Mouse (Mus musculus) heart, embryonic 10.5 days (tissue): ENCODE measurements around the gene Tfdp2. TPM values are rescaled to one million over a fixed set of nuclear protein-coding genes. Genes with fewer than 3 reads are reported as not detected.
A peak's percentile ranks its signal among the peaks of the same experiment; 100 is the strongest.
"Not testable (repeated sequence)": the region's sequence is repeated elsewhere in the genome, so short reads cannot be mapped to it uniquely, and the experiment has no call there.

Source experiments
- DNase-seq: peaks from one replicate; pipeline ENCODE4 v3.0.0-alpha.2; 2017; ENCODE audit warnings: low spot score
- H3K27ac ChIP-seq: fragments of 300-500 bp; sonication (generic); 2 replicates; pipeline ENCODE4 v1.5.1; 2016; ENCODE audit warnings: mild to moderate bottlenecking
- H3K27me3 ChIP-seq: fragments of 300-500 bp; sonication (generic); 2 replicates; pipeline ENCODE4 v1.6.1; 2016; ENCODE audit warnings: mild to moderate bottlenecking; ENCODE audit not compliant: poor library complexity, insufficient read depth, severe bottlenecking
- H3K36me3 ChIP-seq: fragments of 300-500 bp; sonication (generic); 2 replicates; pipeline ENCODE4 v1.6.1; 2016; ENCODE audit warnings: mild to moderate bottlenecking, moderate library complexity
- H3K4me1 ChIP-seq: fragments of 300-500 bp; sonication (generic); 2 replicates; pipeline ENCODE4 v1.6.1; 2016; ENCODE audit warnings: mild to moderate bottlenecking
- H3K4me3 ChIP-seq: fragments of 300-500 bp; sonication (generic); 2 replicates; pipeline ENCODE4 v1.5.1; 2016; ENCODE audit warnings: mild to moderate bottlenecking, moderate library complexity
- H3K9me3 ChIP-seq: fragments of 300-500 bp; sonication (generic); 2 replicates; pipeline ENCODE4 v1.6.1; 2016; ENCODE audit warnings: mild to moderate bottlenecking, moderate library complexity
- WGBS: fragments of 180-500 bp; shearing (Covaris S2); methylation state at CpG from one replicate; pipeline ENCODE4 v1.1.7; 2016; 5-methylcytosine and 5-hydroxymethylcytosine counted together
- polyA plus RNA-seq: library from polyadenylated mRNA; unstranded; fragments of >200 nt; fragmentation: Nextera tagmentation; extraction: Ambion mirVana; gene quantifications from 2 replicates; pipeline ENCODE4 v1.2.1, GENCODE M21; 2016

Gene Tfdp2
- 41.9 and 45.6 TPM in 2 replicates for polyA plus RNA-seq

- Histone ChIP-seq H3K4me1 (peaks cover 25% of the 10 kb centered on the region), H3K27ac (peak within 1 kb of the TSS; percentile 94), H3K9me3 (no peaks in the 10 kb centered on the region), H3K27me3 (no peaks in the 10 kb centered on the region), H3K4me3 (peak within 1 kb of the TSS; percentile 93), H3K36me3 (no peaks in the 10 kb centered on the region)
- WGBS: under 1% methylated on average over 81 of the region's 81 CpGs
- peak; percentile 97 for DNase-seq
Observed at GRCm38 (mm10) chr9:96195885-96196622, at the start of gene Tfdp2. Gene Tfdp2, plus strand, starts transcription at chr9:96196275.

- peaks cover 21% of the 10 kb centered on the region for H3K36me3 ChIP-seq
- no peak for DNase-seq
- no peak overlapping the region for H3K27ac ChIP-seq
- no peak overlapping the region for H3K4me3 ChIP-seq
- H3K27me3 ChIP-seq: no peaks in the 10 kb centered on the region
- H3K4me1 ChIP-seq: no peaks in the 10 kb centered on the region
- 89% methylated on average over 7 of the region's 7 CpGs for WGBS
- no peaks in the 10 kb centered on the region for H3K9me3 ChIP-seq
Observed at GRCm38 (mm10) chr9:96152801-96153200, 43.3 kb upstream of the Tfdp2 start.

DNA sequence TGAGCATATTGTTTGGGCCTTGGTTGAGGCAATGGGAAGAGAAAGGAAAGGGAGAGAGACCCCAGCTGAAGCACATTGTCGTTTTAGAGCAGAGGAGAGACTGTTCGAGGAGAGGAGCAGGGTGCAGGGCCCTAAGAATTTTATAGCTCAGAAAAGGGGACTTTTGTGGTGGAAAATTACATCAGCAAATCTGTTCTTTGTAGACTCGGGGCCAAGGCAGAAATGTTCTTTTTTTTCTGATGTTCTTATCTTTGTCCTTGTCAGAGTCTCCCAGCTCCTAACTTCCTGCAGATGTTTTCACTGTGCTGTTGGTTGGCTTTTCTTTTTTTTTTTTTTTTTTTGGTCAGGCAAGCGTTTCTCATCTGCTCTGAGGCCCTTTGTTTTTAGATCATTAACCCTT is 37.6 kb upstream of the Tfdp2 start:
- 0 out of 2 replicates have a peak overlapping the region, but pooled peaks have one; percentile 49 for H3K27ac ChIP-seq

DNA sequence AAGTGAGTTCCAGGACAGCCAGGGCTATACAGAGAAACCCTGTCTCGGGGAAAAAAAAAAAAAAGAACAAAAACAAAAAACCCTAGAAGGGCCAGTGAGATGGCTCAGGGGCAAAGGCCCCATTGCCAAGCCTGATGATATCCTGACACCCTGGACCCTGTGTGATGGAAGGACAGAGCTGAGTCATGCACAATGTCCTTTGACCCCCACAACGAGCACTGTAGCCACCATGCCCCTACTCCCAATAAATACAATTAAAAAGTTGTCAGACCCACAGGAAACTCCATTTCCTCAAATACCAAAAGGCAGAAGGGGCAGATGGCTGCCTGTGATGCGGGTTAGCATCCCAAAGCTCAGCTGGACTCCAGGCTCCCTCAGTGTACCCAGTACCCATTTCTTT is 37.0 kb upstream of the Tfdp2 start:
- peaks cover 10% of the 10 kb centered on the region; the same call in 1 of the 2 replicates for H3K4me1 ChIP-seq
- no peaks in the 10 kb centered on the region for H3K9me3 ChIP-seq
- H3K36me3 ChIP-seq: peaks cover 16% of the 10 kb centered on the region; the same call in 1 of the 2 replicates
- no peak overlapping the region for H3K4me3 ChIP-seq
- H3K27ac ChIP-seq: no peak overlapping the region
- WGBS: 64% methylated on average over 3 of the region's 3 CpGs
- H3K27me3 ChIP-seq: no peaks in the 10 kb centered on the region
- no peak for DNase-seq

More for the DNA sequence above, 37.6 kb upstream of the Tfdp2 start:
- no peak for DNase-seq
- H3K4me1 ChIP-seq: peaks cover 10% of the 10 kb centered on the region; the same call in 1 of the 2 replicates
- no peaks in the 10 kb centered on the region for H3K27me3 ChIP-seq
- H3K9me3 ChIP-seq: no peaks in the 10 kb centered on the region
- no peak overlapping the region for H3K4me3 ChIP-seq
- WGBS: 22% methylated on average over 4 of the region's 4 CpGs
- H3K36me3 ChIP-seq: peaks cover 19% of the 10 kb centered on the region; the same call in 1 of the 2 replicates

- H3K36me3 ChIP-seq: peaks cover 8% of the 10 kb centered on the region; the same call in 1 of the 2 replicates
- no peak overlapping the region for H3K4me3 ChIP-seq
- H3K4me1 ChIP-seq: peaks cover 10% of the 10 kb centered on the region; the same call in 1 of the 2 replicates
- H3K27me3 ChIP-seq: no peaks in the 10 kb centered on the region
- no peaks in the 10 kb centered on the region for H3K9me3 ChIP-seq
- no peak for DNase-seq
- WGBS: 78% methylated on average over 3 of the region's 3 CpGs
- peak overlapping the region; percentile 33; the same call in 1 of the 2 replicates for H3K27ac ChIP-seq
Observed at GRCm38 (mm10) chr9:96160767-96161166, 35.3 kb upstream of the Tfdp2 start.

- no peak for DNase-seq
- Histone ChIP-seq H3K36me3 (peaks cover 6% of the 10 kb centered on the region; the same call in 1 of the 2 replicates), H3K4me1 (peaks cover 10% of the 10 kb centered on the region; the same call in 1 of the 2 replicates), H3K9me3 (no peaks in the 10 kb centered on the region), H3K27ac (no peak overlapping the region), H3K4me3 (no peak overlapping the region), H3K27me3 (no peaks in the 10 kb centered on the region)
- 79% methylated on average over 5 of the region's 5 CpGs for WGBS
Observed at GRCm38 (mm10) chr9:96162421-96162820, 33.7 kb upstream of the Tfdp2 start.

- H3K36me3 ChIP-seq: peaks cover 6% of the 10 kb centered on the region; the same call in 1 of the 2 replicates
- no peaks in the 10 kb centered on the region for H3K27me3 ChIP-seq
- no peak overlapping the region for H3K4me3 ChIP-seq
- H3K9me3 ChIP-seq: no peaks in the 10 kb centered on the region
- DNase-seq: no peak
- 90% methylated on average over 7 of the region's 7 CpGs for WGBS
- H3K27ac ChIP-seq: no peak overlapping the region
- peaks cover 10% of the 10 kb centered on the region; the same call in 1 of the 2 replicates for H3K4me1 ChIP-seq
Observed at GRCm38 (mm10) chr9:96163443-96163842, 32.6 kb upstream of the Tfdp2 start.

GRCm38 (mm10) chr9:96163983-96164382 is 32.1 kb upstream of the Tfdp2 start:
- peaks cover 10% of the 10 kb centered on the region; the same call in 1 of the 2 replicates for H3K4me1 ChIP-seq
- not testable (repeated sequence) for H3K36me3 ChIP-seq, H3K27me3 ChIP-seq, H3K9me3 ChIP-seq, DNase-seq, H3K4me3 ChIP-seq, H3K27ac ChIP-seq
- 95% methylated on average over 15 of the region's 15 CpGs for WGBS

DNA sequence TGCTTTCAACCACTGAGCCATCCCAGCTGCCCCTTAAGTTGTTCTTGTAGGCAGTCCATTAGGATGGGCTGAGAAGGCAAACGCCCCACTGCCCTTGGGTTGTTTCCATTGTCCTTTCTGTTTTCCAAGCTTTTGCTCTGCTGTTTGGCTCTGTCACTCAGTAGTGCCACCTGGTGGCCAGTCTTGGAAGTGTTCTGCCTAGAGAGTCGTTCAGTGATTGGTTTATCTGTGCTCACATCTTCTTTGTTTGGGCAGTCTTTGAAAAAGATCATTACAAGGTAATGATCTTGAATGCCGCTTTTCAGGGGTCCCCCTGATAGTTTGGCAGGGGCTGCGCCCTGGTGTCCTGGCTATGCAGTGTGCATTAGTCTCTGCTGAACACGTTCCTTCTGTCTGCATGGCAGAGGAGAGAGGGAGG is 28.9 kb upstream of the Tfdp2 start:
- Histone ChIP-seq H3K27me3 (no peaks in the 10 kb centered on the region), H3K4me3 (no peak overlapping the region), H3K27ac (peak overlapping the region; percentile 44; the same call in 1 of the 2 replicates), H3K36me3 (peaks cover 6% of the 10 kb centered on the region; the same call in 1 of the 2 replicates), H3K4me1 (no peaks in the 10 kb centered on the region), H3K9me3 (no peaks in the 10 kb centered on the region)
- 39% methylated on average over 5 of the region's 5 CpGs for WGBS
- DNase-seq: peak; percentile 84

DNA sequence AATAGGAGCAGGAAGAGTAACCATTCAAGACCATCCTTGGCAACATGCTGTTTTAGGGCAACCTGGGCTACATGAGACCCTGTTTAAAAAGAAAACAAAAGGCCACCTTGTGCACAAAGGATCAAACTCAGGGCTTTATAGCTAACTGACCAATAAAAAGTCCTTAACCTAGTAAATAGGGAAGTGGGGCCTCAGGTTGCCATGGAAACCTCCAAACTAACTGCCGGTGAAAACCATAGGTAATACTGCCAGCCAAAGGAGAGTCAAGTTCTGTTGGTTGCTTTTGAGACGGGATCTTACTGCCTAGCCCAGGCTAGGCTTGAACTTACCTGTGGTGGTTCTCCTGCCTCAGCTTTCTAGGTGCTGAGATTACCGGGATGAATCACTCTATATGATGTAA is 25.5 kb upstream of the Tfdp2 start:
- 80% methylated on average over 3 of the region's 3 CpGs for WGBS

GRCm38 (mm10) chr9:96184909-96185308 is 11.2 kb upstream of the Tfdp2 start:
- WGBS: 76% methylated on average over 4 of the region's 4 CpGs
- DNase-seq: no peak
- 0 out of 2 replicates have a peak, but pooled peaks cover 4% of the 10 kb centered on the region for H3K4me1 ChIP-seq
- H3K27ac ChIP-seq: no peak overlapping the region
- no peaks in the 10 kb centered on the region; the same call in 1 of the 2 replicates for H3K36me3 ChIP-seq
- H3K4me3 ChIP-seq: no peak overlapping the region
- H3K27me3 ChIP-seq: no peaks in the 10 kb centered on the region
- no peaks in the 10 kb centered on the region for H3K9me3 ChIP-seq

More for the DNA sequence above, 25.5 kb upstream of the Tfdp2 start:
- Histone ChIP-seq H3K27me3 (no peaks in the 10 kb centered on the region), H3K4me1 (no peaks in the 10 kb centered on the region), H3K36me3 (peaks cover 4% of the 10 kb centered on the region), H3K4me3 (no peak overlapping the region), H3K9me3 (no peaks in the 10 kb centered on the region), H3K27ac (no peak overlapping the region)
- DNase-seq: no peak

DNA sequence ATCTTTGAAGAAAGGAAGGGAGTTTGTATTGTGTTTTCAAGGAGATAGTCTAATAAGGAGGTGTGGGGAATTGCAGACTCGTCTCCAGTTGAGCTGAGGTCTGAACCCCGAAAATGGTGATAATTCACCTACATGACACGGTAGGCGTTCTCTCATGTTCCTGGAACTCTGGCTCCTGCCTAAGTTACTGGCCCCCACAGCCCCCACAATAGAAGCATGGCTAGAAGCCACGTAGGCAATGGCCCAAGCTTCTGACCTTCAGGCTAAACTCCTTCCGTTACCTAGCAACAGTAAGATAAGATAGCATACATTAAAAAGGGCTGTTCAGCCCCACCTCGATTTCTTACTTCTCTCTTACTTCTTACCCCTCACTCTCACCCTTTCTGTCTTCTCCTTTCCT is 9.4 kb upstream of the Tfdp2 start:
- no peaks in the 10 kb centered on the region for H3K27me3 ChIP-seq
- no peak for DNase-seq
- no peak overlapping the region for H3K4me3 ChIP-seq
- no peak overlapping the region for H3K27ac ChIP-seq
- no peaks in the 10 kb centered on the region; the same call in 1 of the 2 replicates for H3K36me3 ChIP-seq
- H3K4me1 ChIP-seq: 0 out of 2 replicates have a peak, but pooled peaks cover 4% of the 10 kb centered on the region
- H3K9me3 ChIP-seq: no peaks in the 10 kb centered on the region
- WGBS: 52% methylated on average over 7 of the region's 7 CpGs

GRCm38 (mm10) chr9:96196636-96197181 is 634 bp downstream of the Tfdp2 start:
- Histone ChIP-seq H3K27ac (peak overlapping the region; percentile 94), H3K4me1 (peaks cover 25% of the 10 kb centered on the region), H3K9me3 (no peaks in the 10 kb centered on the region), H3K36me3 (no peaks in the 10 kb centered on the region), H3K27me3 (no peaks in the 10 kb centered on the region), H3K4me3 (peak overlapping the region; percentile 93)
- whole genome bisulfite sequencing: 0% methylated on average over 20 of the region's 20 CpGs
- DNase-seq: peak; percentile 80
